Mouse (Mus musculus): ENCODE data around the gene Agtrap. TPM values are rescaled to one million over a fixed set of nuclear protein-coding genes. Genes with fewer than 3 reads are reported as not detected.
A peak's percentile ranks its signal among the peaks of the same experiment; 100 is the strongest.

Gene Agtrap
- polyA plus RNA-seq, 1 experiment, result 106 TPM

- no peaks in the 10 kb centered on the region; the same call in 1 of the 2 replicates for H3K27me3 ChIP-seq (ENCODE audit: control insufficient read depth, insufficient read depth, low read length)
- DNase-seq, result no peak
- H3K4me3 ChIP-seq (ENCODE audit: control insufficient read depth, insufficient read depth, low read length), result no peak overlapping the region
- WGBS, result 79% methylated on average over 4 of the region's 4 CpGs
- no peaks in the 10 kb centered on the region for H3K36me3 ChIP-seq (ENCODE audit: control insufficient read depth, insufficient read depth, low read length)
- TF ChIP-seq CTCF (IDR thresholded peaks at IDR 0.05; ENCODE audit: borderline replicate concordance, control insufficient read depth, extremely low read depth, insufficient read depth, low read length, poor library complexity) (no peak), POLR2A (IDR thresholded peaks at IDR 0.05; ENCODE audit: control insufficient read depth, extremely low read depth, insufficient read depth, low read length, poor library complexity) (no peak)
- peaks cover 10% of the 10 kb centered on the region for H3K4me1 ChIP-seq (replicated peaks; ENCODE audit: control insufficient read depth, insufficient read depth, low read length)
- no peak overlapping the region for H3K27ac ChIP-seq (ENCODE audit: control insufficient read depth, insufficient read depth, low read length)
These were observed 29.6 kb upstream of the Agtrap start for GRCm38 (mm10) chr4:148117392-148117791.

- no peaks in the 10 kb centered on the region for H3K27me3 ChIP-seq (ENCODE audit: control insufficient read depth, insufficient read depth, low read length)
- H3K4me3 ChIP-seq (ENCODE audit: control insufficient read depth, insufficient read depth, low read length), result no peak overlapping the region
- 86% methylated on average over 4 of the region's 4 CpGs for WGBS
- TF ChIP-seq CTCF (IDR thresholded peaks at IDR 0.05; ENCODE audit: borderline replicate concordance, control insufficient read depth, extremely low read depth, insufficient read depth, low read length, poor library complexity) (no peak), POLR2A (IDR thresholded peaks at IDR 0.05; ENCODE audit: control insufficient read depth, extremely low read depth, insufficient read depth, low read length, poor library complexity) (no peak)
- H3K4me1 ChIP-seq (replicated peaks; ENCODE audit: control insufficient read depth, insufficient read depth, low read length), result peaks cover 10% of the 10 kb centered on the region
- DNase-seq, result no peak
- H3K36me3 ChIP-seq (ENCODE audit: control insufficient read depth, insufficient read depth, low read length), result no peaks in the 10 kb centered on the region
- no peak overlapping the region for H3K27ac ChIP-seq (ENCODE audit: control insufficient read depth, insufficient read depth, low read length)
These were observed 28.8 kb upstream of the Agtrap start for GRCm38 (mm10) chr4:148116657-148117056.

- Histone ChIP-seq H3K4me3 (ENCODE audit: control insufficient read depth, insufficient read depth, low read length) (no peak overlapping the region), H3K36me3 (ENCODE audit: control insufficient read depth, insufficient read depth, low read length) (no peaks in the 10 kb centered on the region), H3K27ac (ENCODE audit: control insufficient read depth, insufficient read depth, low read length) (no peak overlapping the region), H3K27me3 (ENCODE audit: control insufficient read depth, insufficient read depth, low read length) (no peaks in the 10 kb centered on the region), H3K4me1 (replicated peaks; ENCODE audit: control insufficient read depth, insufficient read depth, low read length) (peaks cover 10% of the 10 kb centered on the region)
- DNase-seq, result peak; percentile 48
- WGBS, result 5% methylated on average over 15 of the region's 15 CpGs
- peak; percentile 49; the same call in 1 of the 2 replicates for TF ChIP-seq CTCF (IDR thresholded peaks at IDR 0.05; ENCODE audit: borderline replicate concordance, control insufficient read depth, extremely low read depth, insufficient read depth, low read length, poor library complexity)
- no peak for TF ChIP-seq POLR2A (IDR thresholded peaks at IDR 0.05; ENCODE audit: control insufficient read depth, extremely low read depth, insufficient read depth, low read length, poor library complexity)
These were observed 27.6 kb upstream of the Agtrap start for GRCm38 (mm10) chr4:148115467-148115866.

GRCm38 (mm10) chr4:148114758-148115391 is 27.0 kb upstream of the Agtrap start:
- no peak overlapping the region for H3K4me3 ChIP-seq (ENCODE audit: control insufficient read depth, insufficient read depth, low read length)
- WGBS, result 9% methylated on average over 15 of the region's 15 CpGs
- H3K27ac ChIP-seq (ENCODE audit: control insufficient read depth, insufficient read depth, low read length), result no peak overlapping the region
- TF ChIP-seq CTCF (IDR thresholded peaks at IDR 0.05; ENCODE audit: borderline replicate concordance, control insufficient read depth, extremely low read depth, insufficient read depth, low read length, poor library complexity) (peak; percentile 97), POLR2A (IDR thresholded peaks at IDR 0.05; ENCODE audit: control insufficient read depth, extremely low read depth, insufficient read depth, low read length, poor library complexity) (no peak)
- no peaks in the 10 kb centered on the region for H3K27me3 ChIP-seq (ENCODE audit: control insufficient read depth, insufficient read depth, low read length)
- peaks cover 10% of the 10 kb centered on the region for H3K4me1 ChIP-seq (replicated peaks; ENCODE audit: control insufficient read depth, insufficient read depth, low read length)
- DNase-seq, result peak; percentile 87
- no peaks in the 10 kb centered on the region for H3K36me3 ChIP-seq (ENCODE audit: control insufficient read depth, insufficient read depth, low read length)

- TF ChIP-seq POLR2A (IDR thresholded peaks at IDR 0.05; ENCODE audit: control insufficient read depth, extremely low read depth, insufficient read depth, low read length, poor library complexity) (no peak), CTCF (IDR thresholded peaks at IDR 0.05; ENCODE audit: borderline replicate concordance, control insufficient read depth, extremely low read depth, insufficient read depth, low read length, poor library complexity) (no peak)
- no peak for DNase-seq
- H3K27ac ChIP-seq (ENCODE audit: control insufficient read depth, insufficient read depth, low read length), result no peak overlapping the region
- 89% methylated on average over 12 of the region's 12 CpGs for WGBS
- H3K36me3 ChIP-seq (ENCODE audit: control insufficient read depth, insufficient read depth, low read length), result no peaks in the 10 kb centered on the region
- H3K4me1 ChIP-seq (replicated peaks; ENCODE audit: control insufficient read depth, insufficient read depth, low read length), result peaks cover 5% of the 10 kb centered on the region
- no peak overlapping the region for H3K4me3 ChIP-seq (ENCODE audit: control insufficient read depth, insufficient read depth, low read length)
- H3K27me3 ChIP-seq (ENCODE audit: control insufficient read depth, insufficient read depth, low read length), result no peaks in the 10 kb centered on the region
These were observed 24.7 kb upstream of the Agtrap start for GRCm38 (mm10) chr4:148112519-148112918.

- Histone ChIP-seq H3K27ac (ENCODE audit: control insufficient read depth, insufficient read depth, low read length) (no peak overlapping the region), H3K27me3 (ENCODE audit: control insufficient read depth, insufficient read depth, low read length) (no peaks in the 10 kb centered on the region), H3K4me1 (replicated peaks; ENCODE audit: control insufficient read depth, insufficient read depth, low read length) (no peaks in the 10 kb centered on the region), H3K4me3 (ENCODE audit: control insufficient read depth, insufficient read depth, low read length) (no peak overlapping the region), H3K36me3 (ENCODE audit: control insufficient read depth, insufficient read depth, low read length) (no peaks in the 10 kb centered on the region)
- no peak for TF ChIP-seq CTCF (IDR thresholded peaks at IDR 0.05; ENCODE audit: borderline replicate concordance, control insufficient read depth, extremely low read depth, insufficient read depth, low read length, poor library complexity)
- no peak for TF ChIP-seq POLR2A (IDR thresholded peaks at IDR 0.05; ENCODE audit: control insufficient read depth, extremely low read depth, insufficient read depth, low read length, poor library complexity)
- no peak for DNase-seq
- 81% methylated on average over 5 of the region's 5 CpGs for WGBS
These were observed 21.4 kb upstream of the Agtrap start for GRCm38 (mm10) chr4:148109215-148109614.

All from thymus, adult 2 months (tissue).